Mouse (Mus musculus) G1E (cell line): ENCODE results near the gene Trove2. TPM values are rescaled to one million over a fixed set of nuclear protein-coding genes. Genes with fewer than 3 reads are reported as not detected.

Experiments used
- ATAC-seq: 2 replicates; pipeline ENCODE4 v1.8.0; 2016; ENCODE audit warnings: mild to moderate bottlenecking; ENCODE audit not compliant: insufficient number of reproducible peaks, poor library complexity, low FRiP score, severe bottlenecking; ENCODE audit errors: extremely low read depth
- DNase-seq: peaks from one replicate; pipeline ENCODE4 v3.0.0; 2012; ENCODE audit warnings: low spot score
- H3K27me3 ChIP-seq: 2 replicates; pipeline ENCODE4 v1.6.1; 2012; ENCODE audit warnings: mild to moderate bottlenecking, low read length, inconsistent platforms; ENCODE audit not compliant: insufficient read depth
- H3K36me3 ChIP-seq: replicated peaks from 2 replicates; pipeline ENCODE3; 2012; ENCODE audit warnings: mild to moderate bottlenecking, inconsistent platforms
- H3K4me1 ChIP-seq: 2 replicates; pipeline ENCODE4 v1.6.1; 2012; ENCODE audit warnings: low read depth, low read length, inconsistent platforms, mixed read lengths; ENCODE audit not compliant: insufficient read depth
- H3K4me3 ChIP-seq: 2 replicates; pipeline ENCODE4 v1.5.1; 2012; ENCODE audit warnings: low read depth, mild to moderate bottlenecking, inconsistent platforms, low read length, moderate library complexity, mixed read lengths
- H3K9me3 ChIP-seq: replicated peaks from 2 replicates; pipeline ENCODE4 v1.6.1; 2012; ENCODE audit warnings: inconsistent platforms
- CTCF ChIP-seq: IDR thresholded peaks from 2 replicates; pipeline ENCODE4 v1.5.1; 2012; ENCODE audit warnings: low read depth, low read length, inconsistent platforms, mixed read lengths
- GATA1 ChIP-seq: IDR thresholded peaks from 2 replicates; pipeline ENCODE4 v1.6.1; 2012; ENCODE audit warnings: borderline replicate concordance, low read length, inconsistent platforms, mixed read lengths
- GATA2 ChIP-seq: IDR thresholded peaks from 2 replicates; pipeline ENCODE4 v1.6.1; 2012; ENCODE audit warnings: low read depth, low read length, inconsistent platforms, borderline replicate concordance
- POLR2AphosphoS5 ChIP-seq: IDR thresholded peaks from 2 replicates; pipeline ENCODE4 v1.6.1; 2012; ENCODE audit warnings: low read depth, low read length, inconsistent platforms; ENCODE audit not compliant: insufficient replicate concordance
- TAL1 ChIP-seq: conservative IDR thresholded peaks from 2 replicates; pipeline ENCODE4 v1.6.1; 2012; ENCODE audit warnings: low read depth, low read length, inconsistent platforms, mixed read lengths
- polyA plus RNA-seq: library from polyadenylated mRNA; stranded (reverse); fragments of >175 nt; gene quantifications from 2 replicates; pipeline ENCODE4 v1.2.3, GENCODE M21; 2012
- total RNA-seq, 2 experiments: library from RNA; stranded (forward) in 1 of 2; stranded (reverse) in 1 of 2; fragments of 200-1000 nt in 1 of 2; fragments of >200 nt in 1 of 2; fragmentation: Nextera tagmentation in 1 of 2; gene quantifications; 2 replicates each; pipeline ENCODE4 v1.2.3; 2014 to 2017

The Trove2 gene
- total RNA-seq (2014; fragmentation: Nextera tagmentation) (9.9 and 11.6 TPM in 2 replicates), total RNA-seq (2017) (13.2 and 14.2 TPM in 2 replicates), polyA plus RNA-seq (0.21 and 0.25 TPM in 2 replicates)

- DNase-seq (peak; percentile 98), ATAC-seq (peak; percentile 88)
- TF ChIP-seq POLR2AphosphoS5 (no peak), GATA2 (no peak), GATA1 (no peak), CTCF (no peak), TAL1 (no peak)
Measured at GRCm38 (mm10) chr1:143776446-143777411, at the start of gene Trove2, which contains the start of gene Uchl5. Gene Trove2, minus strand, starts transcription at chr1:143777068. Gene Uchl5, plus strand, starts transcription at chr1:143777272.

GRCm38 (mm10) chr1:143822677-143823076 is 45.8 kb upstream of the Trove2 start:
- DNase-seq (no peak), ATAC-seq (no peak)
- no peaks in the 10 kb centered on the region for H3K27me3 ChIP-seq
- H3K4me1 ChIP-seq = no peaks in the 10 kb centered on the region
- TF ChIP-seq GATA1 = no peak
- no peak for TF ChIP-seq CTCF
- no peak for TF ChIP-seq TAL1
- H3K4me3 ChIP-seq = no peak overlapping the region
- H3K9me3 ChIP-seq = no peaks in the 10 kb centered on the region
- peaks cover 2% of the 10 kb centered on the region for H3K36me3 ChIP-seq

More at GRCm38 (mm10) chr1:143776446-143777411, at the start of gene Trove2, which contains the start of gene Uchl5:
- Histone ChIP-seq H3K27me3 (no peaks in the 10 kb centered on the region), H3K9me3 (no peaks in the 10 kb centered on the region), H3K4me3 (peak within 1 kb of the TSS; percentile 74), H3K4me1 (peaks cover 53% of the 10 kb centered on the region), H3K36me3 (peaks cover 19% of the 10 kb centered on the region)

- H3K36me3 ChIP-seq = peaks cover 7% of the 10 kb centered on the region
- TF ChIP-seq TAL1 = no peak
- no peak for TF ChIP-seq POLR2AphosphoS5
- no peak for TF ChIP-seq GATA1
- no peak for TF ChIP-seq GATA2
- no peak for TF ChIP-seq CTCF
- ATAC-seq = no peak
- DNase-seq = no peak
- H3K4me3 ChIP-seq = no peak overlapping the region
- H3K4me1 ChIP-seq = no peaks in the 10 kb centered on the region
- no peaks in the 10 kb centered on the region for H3K27me3 ChIP-seq
- H3K9me3 ChIP-seq = no peaks in the 10 kb centered on the region
Measured at GRCm38 (mm10) chr1:143820096-143820877, 43.4 kb upstream of the Trove2 start.

GRCm38 (mm10) chr1:143813676-143814360 is 37.0 kb upstream of the Trove2 start:
- DNase-seq (no peak), ATAC-seq (0 out of 2 replicates have a peak, but pooled peaks have one; percentile 29)
- H3K27me3 ChIP-seq = no peaks in the 10 kb centered on the region
- TF ChIP-seq GATA2 (no peak), POLR2AphosphoS5 (no peak), GATA1 (no peak), CTCF (peak; percentile 90), TAL1 (no peak)
- H3K4me1 ChIP-seq = no peaks in the 10 kb centered on the region
- H3K36me3 ChIP-seq = peaks cover 44% of the 10 kb centered on the region
- no peak overlapping the region for H3K4me3 ChIP-seq
- H3K9me3 ChIP-seq = no peaks in the 10 kb centered on the region

GRCm38 (mm10) chr1:143809062-143809461 is 32.2 kb upstream of the Trove2 start:
- TF ChIP-seq TAL1 (no peak), CTCF (no peak), GATA2 (no peak)
- ATAC-seq = no peak
- Histone ChIP-seq H3K9me3 (no peaks in the 10 kb centered on the region), H3K4me1 (no peaks in the 10 kb centered on the region), H3K36me3 (peaks cover 65% of the 10 kb centered on the region), H3K27me3 (no peaks in the 10 kb centered on the region), H3K4me3 (no peak overlapping the region)
- DNase-seq = no peak

DNA sequence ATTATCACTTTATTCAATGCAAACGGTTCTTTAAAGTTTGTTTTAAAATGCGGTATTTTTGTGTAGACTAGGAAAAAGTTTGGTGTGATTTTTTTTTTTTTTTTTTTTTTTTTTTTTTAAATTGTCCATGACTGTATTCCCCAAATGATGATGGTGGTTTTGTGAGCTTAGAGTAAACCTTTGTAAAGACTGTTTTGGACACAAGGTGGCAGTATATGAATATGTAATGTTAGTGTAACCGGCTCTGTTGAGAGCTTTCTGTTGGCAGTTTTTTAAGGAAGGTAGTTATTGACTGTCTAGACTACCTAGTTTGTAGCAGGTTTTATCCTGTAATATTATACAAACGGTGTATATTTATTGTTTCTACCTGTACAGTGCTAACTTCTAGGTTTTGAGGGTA is 26.7 kb upstream of the Trove2 start:
- Histone ChIP-seq H3K27me3 (no peaks in the 10 kb centered on the region), H3K9me3 (no peaks in the 10 kb centered on the region), H3K4me3 (no peak overlapping the region), H3K4me1 (peaks cover under 1% of the 10 kb centered on the region; the same call in 1 of the 2 replicates), H3K36me3 (peaks cover 53% of the 10 kb centered on the region)
- TF ChIP-seq POLR2AphosphoS5 (no peak), TAL1 (no peak)
- DNase-seq (peak; percentile 15), ATAC-seq (peak; percentile 80)
